Mouse (Mus musculus): ENCODE measurements around the gene Cc2d1a.

GRCm38 (mm10) chr8:84106216-84107040 is 41.3 kb downstream of the Cc2d1a start:
- TF ChIP-seq CTCF (IDR thresholded peaks at IDR 0.05; ENCODE audit: insufficient read depth, low read length), result no peak
- TF ChIP-seq POLR2A (IDR thresholded peaks at IDR 0.05; ENCODE audit: borderline replicate concordance, extremely low read depth, low read depth, low read length), result no peak

Data from lung, adult 2 months (tissue).